Mouse (Mus musculus): ENCODE data around the gene Fam19a5. TPM values are rescaled to one million over a fixed set of nuclear protein-coding genes. Genes with fewer than 3 reads are reported as not detected.

The Fam19a5 gene
- polyA plus RNA-seq, 1 experiment from 2014 or later = 0.91 TPM

DNA sequence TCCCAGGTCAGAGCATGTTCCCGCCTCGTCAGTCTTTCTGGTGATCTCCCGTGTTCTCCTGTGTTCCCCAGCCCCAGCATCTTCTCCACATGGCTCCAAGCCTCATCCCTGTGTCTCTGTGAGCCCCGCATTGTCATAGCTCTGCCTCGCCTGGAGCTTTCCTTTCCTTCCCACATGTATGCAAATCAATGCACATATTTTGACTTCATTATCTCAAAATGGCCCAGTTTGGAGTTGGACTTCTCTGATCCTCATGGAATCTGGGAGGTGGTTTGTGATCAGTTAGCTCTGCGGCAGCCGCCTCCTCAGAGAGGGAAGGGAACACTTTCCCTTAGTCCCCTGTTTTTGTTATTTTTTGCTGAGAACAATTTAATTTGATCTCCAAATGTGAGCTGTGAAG, 117.9 kb downstream of the Fam19a5 start:
- DNase-seq (ENCODE audit: low spot score) = no peak

DNA sequence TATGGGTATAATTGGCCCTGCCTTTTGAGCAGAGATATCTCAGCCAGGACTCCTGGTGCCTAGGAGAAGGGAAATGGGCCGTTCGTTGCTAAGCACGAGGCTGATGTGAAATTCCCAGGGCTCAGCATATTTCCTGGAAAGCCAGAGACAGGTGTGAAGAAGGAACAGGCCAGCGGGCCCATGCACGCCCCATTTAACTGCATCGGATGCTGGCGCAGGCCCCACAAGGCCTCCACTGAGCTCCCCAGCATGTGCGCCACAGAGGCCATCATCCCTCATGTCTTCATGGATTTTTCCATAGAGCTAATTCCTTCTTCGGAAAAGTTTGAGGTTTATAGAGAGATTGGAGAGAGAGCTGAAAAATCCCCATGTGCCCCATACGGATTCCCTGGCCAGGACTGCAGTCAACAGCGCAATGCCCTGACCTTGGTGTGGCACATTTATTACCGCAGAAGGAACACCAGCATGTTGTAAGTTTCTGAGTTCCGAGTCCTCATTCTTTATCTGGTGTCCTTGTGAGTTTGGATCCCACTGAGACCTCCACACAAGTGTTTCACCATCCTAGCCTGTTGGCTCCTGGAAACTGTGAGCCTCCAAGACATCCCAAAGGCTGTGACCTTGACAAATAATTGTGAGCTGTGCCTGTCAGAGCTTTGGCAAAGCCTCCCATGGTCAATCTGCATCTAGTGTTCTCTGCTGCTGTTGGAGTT, 122.1 kb downstream of the Fam19a5 start:
- DNase-seq (ENCODE audit: low spot score) = no peak

DNA sequence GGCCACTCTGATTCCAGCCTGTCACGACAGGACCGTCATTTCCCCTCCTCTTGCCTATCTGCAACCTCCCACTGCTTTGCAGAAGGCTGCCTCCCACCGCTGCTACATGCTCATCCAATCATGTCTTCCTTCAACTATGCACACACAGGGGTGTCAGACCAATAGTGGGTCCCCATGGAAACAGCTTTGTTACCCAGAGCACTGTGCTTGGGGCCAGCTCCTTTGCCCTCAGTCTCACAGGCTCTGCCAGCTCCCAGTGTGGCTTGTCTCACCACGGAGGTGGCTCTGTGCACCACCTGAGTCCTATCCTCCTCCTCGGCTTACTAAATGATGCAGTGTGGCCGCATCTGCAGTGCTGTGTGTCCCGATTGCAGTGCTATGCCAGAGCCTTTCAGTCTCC, 123.3 kb downstream of the Fam19a5 start:
- no peak for DNase-seq (ENCODE audit: low spot score)

DNA sequence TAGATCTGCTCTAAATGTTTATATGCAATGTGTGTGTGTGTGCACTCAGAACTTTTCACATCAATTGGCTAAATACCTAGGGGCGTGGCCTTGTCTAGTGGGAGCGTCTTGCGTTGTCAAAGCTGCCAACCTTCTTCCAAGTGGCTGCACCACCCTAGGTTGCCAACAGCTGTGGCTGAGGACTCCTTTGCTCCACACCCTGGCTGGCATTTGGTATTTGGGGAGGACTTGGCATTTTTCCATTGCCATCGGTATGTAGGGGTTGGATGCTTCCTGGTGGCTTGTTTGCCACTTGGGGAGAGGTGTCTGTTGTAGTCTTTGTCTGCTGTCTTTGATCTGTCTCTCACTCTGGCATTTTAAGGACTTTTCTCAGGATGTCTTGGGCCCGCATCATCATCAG, 124.0 kb downstream of the Fam19a5 start:
- no peak for DNase-seq (ENCODE audit: low spot score)

DNA sequence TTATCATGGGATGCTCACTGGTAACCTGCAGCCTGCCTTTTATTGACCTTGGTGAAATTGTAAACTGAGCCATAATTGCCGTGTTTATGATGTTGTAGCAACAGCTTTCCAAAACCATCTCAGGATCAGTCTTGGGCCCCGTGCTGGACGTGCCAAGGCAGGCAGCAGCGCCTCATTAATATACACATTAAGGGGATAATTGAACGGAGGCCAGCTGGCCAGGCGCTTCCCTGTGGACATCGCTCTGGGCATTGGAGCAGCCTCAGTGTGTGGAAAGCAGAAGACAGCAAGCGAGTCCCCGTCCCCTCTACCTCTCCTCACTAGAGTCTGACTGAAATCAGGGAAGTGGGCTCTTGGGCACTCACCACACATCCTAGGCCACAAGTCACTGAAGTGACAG, 127.8 kb downstream of the Fam19a5 start:
- DNase-seq (ENCODE audit: low spot score) = no peak

DNA sequence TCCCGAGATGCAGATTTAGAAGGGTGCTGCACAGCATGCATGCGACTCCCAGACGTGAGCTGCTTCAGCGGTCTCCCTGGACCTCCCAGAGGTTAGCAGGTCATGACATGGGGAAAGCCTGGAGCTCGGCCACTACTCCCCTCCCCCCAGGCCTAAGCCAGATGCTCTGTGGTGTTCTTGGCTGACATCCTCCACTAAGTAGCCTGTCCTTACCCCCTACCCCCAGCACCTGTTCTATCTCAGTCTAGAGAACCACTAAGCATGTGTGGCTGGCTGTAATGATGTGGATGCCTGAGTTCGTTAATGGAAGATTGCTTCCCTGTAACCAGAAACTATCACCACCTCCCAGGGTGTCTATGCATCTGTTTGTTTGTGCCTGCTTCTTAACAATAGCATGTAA, 134.6 kb downstream of the Fam19a5 start:
- no peak for DNase-seq (ENCODE audit: low spot score)

DNA sequence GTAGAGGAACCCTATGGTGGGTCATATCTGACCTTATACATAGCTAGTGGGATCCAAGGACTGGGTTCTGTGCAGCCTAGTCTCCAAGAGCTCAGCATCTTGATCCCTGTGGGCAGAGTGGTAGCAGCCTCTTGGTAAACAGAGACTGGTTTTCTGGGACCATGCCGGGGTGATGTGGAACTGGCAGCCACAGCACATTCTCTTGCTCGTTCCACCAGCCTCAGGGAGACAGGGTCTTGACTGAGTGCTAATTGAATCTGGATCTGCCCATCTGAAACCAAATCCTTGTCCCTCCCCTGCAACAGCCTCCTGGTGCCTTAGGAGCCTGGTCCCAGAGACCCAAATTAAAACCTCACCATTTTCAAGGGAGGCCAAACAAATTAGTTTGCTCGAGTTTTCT, 138.3 kb downstream of the Fam19a5 start:
- DNase-seq (ENCODE audit: low spot score) = no peak

DNA sequence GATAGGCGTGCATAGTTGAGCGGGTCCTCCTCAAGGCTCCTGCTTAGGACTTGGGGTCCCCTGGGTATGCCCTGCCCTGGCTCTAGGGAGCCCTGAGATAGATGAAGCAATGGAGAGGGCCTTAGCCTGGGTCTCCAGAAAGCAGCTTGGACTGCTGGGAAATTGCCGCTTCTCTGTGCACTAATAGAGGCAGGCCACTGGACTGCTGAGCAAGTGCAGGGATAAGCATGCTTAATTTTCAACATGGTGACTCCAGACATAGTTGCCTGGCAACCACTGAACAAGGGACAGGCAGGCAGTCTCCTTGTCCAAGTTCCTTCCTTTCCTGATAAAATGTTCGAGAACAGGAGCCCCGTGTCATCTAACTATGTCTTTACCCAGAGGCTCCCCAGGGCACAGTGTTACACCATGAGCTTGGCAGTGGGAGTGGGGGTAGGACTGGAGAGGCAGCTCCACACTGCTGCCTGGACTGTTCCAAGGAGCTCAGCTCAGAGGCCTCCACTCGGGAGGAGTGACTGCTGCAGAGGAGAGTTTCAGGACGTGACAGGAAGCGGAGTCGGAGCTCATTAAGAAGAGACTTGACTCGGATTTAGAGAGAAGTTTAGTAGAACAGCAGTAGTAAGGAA, 142.4 kb downstream of the Fam19a5 start:
- no peak for DNase-seq (ENCODE audit: low spot score)

DNA sequence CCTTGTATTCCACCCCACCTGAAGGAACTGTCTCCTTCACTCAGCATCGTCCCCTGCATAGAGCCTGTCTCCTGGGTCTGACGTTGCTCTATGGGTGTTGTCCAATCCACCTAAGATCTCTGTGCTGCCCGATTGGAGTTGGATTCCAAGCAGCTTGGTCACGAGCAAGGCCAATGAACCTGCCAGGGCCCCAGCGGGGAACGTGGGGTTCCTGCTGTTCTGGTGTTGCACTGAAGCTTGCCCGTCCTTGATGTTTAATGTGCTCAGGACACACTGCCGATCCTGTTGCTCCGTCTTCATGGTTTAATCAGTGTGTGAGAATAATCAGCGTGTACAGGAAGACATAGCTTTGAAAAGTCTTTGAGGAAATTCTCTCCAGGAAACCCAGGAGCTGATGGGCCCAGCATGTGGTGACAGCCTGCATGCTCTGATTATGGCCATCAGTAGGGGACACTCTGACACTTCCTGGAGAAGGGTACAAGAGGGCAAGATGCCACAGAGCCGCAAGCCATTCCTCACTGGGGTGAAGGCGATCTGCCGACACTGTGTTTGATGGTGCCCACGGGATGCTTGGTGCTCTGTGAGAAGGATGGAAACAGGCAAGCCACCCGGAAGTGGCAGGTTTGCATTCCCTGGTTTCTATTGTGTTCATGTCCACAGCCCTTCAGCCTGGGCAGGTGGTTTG, 147.3 kb downstream of the Fam19a5 start:
- no peak for DNase-seq (ENCODE audit: low spot score)

DNA sequence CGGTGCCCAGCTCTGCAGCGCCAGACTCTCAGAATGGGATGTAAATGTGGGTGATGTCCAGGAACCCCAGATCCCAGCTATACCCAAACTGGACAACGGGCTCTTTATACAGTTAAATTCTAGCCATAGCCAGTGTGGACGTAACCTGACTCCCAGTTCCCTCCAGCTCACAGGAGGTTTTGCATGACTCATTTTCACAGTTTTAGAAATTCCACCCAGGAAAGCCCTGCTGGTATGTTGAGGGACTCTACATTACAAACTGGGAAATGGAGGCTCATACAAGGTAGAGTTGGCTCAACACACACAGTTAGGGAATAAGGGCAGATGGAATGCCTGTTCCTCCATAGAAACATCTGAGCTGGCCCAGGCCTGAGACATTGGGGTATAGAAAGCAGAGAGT, 147.9 kb downstream of the Fam19a5 start:
- no peak for DNase-seq (ENCODE audit: low spot score)

DNA sequence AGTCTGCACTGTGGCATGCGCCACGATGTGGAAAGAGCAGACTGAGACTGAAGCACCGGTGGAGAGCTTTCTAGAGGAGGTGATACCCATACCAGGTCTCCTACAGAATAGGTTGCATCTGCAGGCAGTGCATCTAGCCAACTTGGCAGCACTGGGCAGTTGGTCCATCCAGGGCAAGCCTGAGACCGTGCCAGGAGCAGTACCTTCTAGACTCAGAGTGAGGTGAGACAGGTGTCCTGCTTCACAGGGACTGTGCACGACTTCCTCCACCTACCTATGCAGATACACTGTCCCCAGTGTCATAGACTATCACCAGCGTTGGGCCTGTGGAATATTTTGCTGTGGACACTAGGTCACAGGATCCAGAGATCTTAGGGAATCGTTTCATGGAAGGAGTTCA, 148.3 kb downstream of the Fam19a5 start:
- no peak for DNase-seq (ENCODE audit: low spot score)

DNA sequence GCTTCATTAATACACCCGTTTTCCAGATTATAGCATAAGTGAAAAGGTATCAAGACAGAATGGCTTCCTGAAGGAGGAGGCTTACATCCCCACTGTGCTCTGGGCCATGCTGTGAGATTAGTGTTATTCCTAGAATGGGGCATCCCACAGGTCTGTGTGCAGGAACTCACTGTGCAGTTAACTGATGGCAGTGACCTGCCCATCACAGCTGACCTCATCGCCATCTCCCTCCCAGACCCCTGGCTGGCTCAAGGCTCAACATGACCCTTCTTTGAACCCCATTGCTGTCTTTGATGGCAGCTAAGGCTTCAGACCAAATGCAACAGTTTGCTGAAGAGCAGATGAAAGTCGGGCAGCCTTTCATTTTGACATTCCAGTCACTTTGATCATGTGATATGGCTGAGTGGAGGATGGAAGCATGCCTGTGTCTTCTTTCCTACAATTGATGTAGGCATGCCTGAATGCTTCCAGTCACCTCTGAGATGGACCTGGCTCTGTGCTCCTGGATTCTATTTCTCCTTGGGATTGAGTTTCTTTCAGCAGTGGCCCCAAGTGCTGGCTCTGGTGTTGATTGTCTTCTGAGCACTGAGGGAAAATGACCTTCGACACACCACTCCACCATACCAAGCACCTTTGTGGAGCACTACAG, 148.9 kb downstream of the Fam19a5 start:
- no peak for DNase-seq (ENCODE audit: low spot score)

DNA sequence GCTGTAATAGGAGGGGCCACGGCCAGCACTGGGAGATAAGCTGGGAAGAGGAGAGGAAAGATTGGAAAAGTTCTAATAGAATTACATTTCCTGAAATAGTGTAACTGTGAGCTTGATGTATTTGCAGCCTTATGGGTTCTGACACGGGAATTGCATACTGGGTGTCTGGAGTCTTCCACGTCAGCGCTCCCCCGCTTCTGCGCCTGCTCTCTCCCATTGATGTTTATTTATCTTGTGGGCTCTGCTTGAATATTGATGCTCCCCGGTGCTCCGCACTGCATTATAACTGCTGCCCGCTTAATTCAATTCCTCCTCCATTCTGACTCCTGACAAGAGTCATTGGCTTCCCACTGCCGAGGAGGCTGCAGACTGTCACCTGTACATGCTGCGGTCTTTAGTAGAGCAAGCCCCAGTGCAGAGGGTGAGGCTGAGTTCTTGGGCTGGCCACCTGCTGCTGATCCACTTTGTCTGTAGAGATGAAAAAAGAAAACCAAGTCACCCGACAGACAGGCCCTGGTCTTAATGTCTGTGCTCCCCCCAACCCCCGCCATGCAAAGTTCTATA, 153.4 kb downstream of the Fam19a5 start:
- DNase-seq (ENCODE audit: low spot score) = no peak

DNA sequence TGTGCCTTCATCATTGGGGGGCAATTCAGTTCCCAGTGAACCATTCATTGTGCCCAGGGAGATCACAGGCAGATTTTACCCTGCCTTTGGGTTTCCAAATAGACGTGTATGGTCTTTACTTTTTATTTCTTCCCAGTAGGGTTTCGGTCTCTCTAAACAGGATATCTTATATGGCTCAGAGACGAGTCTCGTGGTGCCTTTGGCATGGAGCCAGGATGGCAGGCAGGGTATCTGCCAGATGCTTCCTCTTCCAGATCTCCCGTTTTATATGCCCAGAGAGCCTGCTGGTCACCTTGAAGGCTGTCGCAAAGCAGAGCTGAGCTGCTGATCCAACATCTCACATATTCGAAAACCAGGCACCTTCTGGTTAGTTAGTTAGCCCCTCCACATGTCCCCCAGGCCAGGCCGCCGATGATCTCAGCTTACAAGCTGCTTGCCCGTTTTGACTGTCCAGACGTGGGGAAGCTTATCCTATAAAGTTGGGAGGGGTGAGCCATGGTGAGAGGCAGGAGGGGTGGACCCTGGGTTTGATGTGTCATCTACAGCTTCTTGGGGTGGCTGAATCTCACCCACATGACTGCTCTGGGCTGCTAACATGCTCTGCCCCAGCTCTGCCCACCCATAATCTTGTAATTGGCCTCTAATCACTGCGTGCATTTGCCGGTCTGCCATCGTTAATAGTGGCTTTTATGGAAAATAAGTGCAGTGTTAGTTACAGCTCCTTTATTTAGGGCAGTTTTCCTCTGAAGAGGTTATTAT, 154.6 kb downstream of the Fam19a5 start:
- no peak for DNase-seq (ENCODE audit: low spot score)

DNA sequence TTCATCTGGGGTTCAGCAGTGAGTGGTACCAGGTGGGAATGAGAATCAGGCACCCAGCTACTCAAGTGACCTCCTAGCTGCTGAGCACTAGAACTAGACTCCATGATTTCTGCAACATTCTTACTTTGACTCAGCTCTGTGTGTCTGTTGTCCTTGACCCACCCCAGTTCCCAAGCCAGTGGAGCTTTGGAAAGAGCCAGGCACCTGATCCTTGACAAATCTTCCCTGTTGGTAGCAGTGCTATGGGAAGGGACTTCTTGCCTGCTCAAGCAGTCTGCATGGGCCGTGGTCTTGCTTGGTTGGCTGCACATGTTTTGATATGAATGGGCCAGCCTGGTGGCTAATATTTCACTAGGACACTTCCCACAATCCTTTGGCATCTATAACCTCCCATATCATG, 158.7 kb downstream of the Fam19a5 start:
- DNase-seq (ENCODE audit: low spot score) = no peak

DNA sequence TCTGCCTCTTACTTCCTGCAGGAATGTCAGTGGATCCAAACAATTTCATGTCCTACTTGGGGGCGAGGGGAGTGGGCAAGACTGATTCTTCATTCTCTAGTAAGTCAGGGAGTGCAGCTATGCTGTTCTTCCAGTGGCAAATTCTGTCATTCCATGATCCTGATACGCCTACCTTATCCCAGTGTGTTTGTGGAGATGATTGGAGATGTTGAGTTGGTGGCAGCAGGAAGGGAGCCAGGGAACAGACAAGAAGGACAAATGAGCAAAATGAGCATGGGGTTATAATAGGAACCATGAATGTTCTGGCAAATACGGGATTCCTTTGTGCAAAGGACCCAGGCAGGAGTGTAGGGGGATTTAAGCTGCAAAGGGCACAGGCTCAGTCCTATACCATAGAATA, 159.2 kb downstream of the Fam19a5 start:
- no peak for DNase-seq (ENCODE audit: low spot score)

DNA sequence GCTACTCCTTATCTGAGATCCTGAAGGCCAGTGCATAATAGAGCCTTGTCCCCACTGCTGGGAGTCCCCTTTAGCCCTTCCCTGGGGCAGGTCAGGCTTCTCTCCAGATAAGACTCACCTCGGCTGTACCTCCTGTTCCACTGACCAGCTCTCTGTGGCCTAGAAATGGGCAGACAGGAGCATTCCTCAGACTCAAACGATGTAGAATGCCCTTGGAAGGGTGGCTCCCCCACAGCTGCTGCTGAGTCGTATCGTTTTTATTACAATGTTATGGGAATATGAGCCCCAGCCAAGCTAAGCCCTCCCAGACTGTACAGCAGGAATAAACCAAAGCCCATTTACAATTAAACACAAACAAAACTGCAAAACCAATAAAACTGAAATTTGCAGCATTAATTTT, 167.7 kb downstream of the Fam19a5 start:
- no peak for DNase-seq (ENCODE audit: low spot score)

DNA sequence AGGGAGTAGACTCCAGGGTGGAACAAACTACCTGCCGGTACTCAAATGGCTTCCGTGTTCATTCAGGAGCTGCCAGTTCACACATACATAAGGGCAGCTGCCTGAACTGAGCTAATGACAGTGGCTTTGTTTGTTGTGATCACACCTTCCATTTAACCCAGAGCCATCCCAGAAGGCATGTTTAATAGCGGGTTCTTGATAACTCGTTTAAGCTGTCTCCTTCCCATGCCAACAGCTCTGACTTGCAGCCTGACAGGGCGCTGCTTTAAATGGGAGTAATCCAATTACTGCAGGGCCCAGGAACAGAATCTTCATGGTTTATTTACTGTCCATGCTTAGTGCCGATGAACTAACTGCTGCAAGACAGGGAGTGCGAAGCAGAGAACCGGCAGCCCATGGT, 168.1 kb downstream of the Fam19a5 start:
- DNase-seq (ENCODE audit: low spot score) = no peak

DNA sequence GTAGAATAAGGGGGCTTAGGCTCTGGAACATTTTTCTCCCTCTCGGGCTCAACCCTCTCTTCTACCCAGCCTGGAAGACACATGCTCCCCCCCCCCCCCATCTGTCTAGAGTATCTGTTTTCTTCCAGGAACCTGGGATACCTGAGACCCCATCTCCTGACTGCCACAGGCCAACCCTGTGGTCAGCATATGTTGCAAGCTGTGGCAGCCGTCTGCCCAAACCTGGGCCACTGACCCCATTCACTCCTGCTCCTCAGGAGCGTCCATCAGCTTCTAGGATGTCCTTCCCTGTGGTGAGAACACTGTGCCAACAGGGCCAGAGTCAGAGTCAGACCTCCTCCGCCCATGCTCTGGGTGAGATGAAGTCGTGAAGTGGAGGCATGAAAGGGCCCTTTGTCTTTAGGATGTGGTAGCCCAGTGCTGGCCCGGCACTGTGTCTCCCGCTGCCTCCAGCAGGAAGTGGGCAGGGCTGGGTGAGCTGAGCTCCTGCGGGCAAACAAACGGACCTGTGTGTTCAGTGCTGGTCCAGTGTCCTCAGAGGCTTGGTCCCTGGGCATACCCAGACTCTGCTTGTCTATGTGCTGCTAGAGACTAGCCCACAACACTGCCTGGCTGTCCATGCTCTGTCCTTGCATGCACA, 171.1 kb downstream of the Fam19a5 start:
- DNase-seq (ENCODE audit: low spot score) = no peak

DNA sequence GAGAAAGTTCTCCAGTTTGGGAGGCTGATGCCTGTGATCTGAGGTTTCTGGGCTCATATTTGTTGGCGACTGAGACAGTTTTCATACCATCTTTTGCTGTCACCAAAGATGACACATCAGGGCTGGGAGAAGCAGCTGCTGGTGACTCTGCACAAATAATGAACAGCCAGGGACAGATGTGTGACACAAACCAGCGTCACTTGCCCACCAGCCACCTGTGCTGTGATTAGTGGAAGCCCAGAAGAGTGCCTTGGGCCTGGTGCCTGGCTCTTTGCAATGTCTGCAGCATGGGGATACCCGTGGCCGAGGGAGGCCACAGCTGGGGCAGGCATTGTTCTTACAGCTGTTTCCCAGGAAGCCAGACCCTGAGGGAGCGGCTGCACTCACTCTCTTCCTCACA, 173.0 kb downstream of the Fam19a5 start:
- DNase-seq (ENCODE audit: low spot score) = no peak

Measured in thymus, postnatal 0 days (tissue).